Mouse (Mus musculus): ENCODE data around the gene Ptp4a2. TPM values are rescaled to one million over a fixed set of nuclear protein-coding genes. Genes with fewer than 3 reads are reported as not detected.

Gene Ptp4a2
- polyA plus RNA-seq, 1 experiment from 2014 or later: 355 TPM

Small RNA genes within 50 kb of the gene (microRNA-seq; reads per million reads assigned to microRNA genes)
- not detected for gene Gm28017

Other genes starting within 250 kb of the Ptp4a2 start
- gene Lck, start 237.6 kb upstream of the Ptp4a2 start, polyA plus RNA-seq (2015; fragmentation: Nextera tagmentation; extraction: Ambion mirVana): 5.8 and 6.3 TPM in 2 replicates
- gene Fam167b, start 232.7 kb upstream of the Ptp4a2 start, polyA plus RNA-seq (2015; fragmentation: Nextera tagmentation; extraction: Ambion mirVana): 6.9 and 7.0 TPM in 2 replicates
- gene Eif3i, start 210.6 kb upstream of the Ptp4a2 start, polyA plus RNA-seq (2015; fragmentation: Nextera tagmentation; extraction: Ambion mirVana): 275 and 278 TPM in 2 replicates
- 192 and 199 TPM in 2 replicates for gene Tmem234, start 210.6 kb upstream of the Ptp4a2 start, polyA plus RNA-seq (2015; fragmentation: Nextera tagmentation; extraction: Ambion mirVana)
- 2.4 TPM in 2 replicates for gene Dcdc2b, start 197.0 kb upstream of the Ptp4a2 start, polyA plus RNA-seq (2015; fragmentation: Nextera tagmentation; extraction: Ambion mirVana)
- gene Iqcc, start 192.1 kb upstream of the Ptp4a2 start, polyA plus RNA-seq (2015; fragmentation: Nextera tagmentation; extraction: Ambion mirVana): 28.2 and 29.6 TPM in 2 replicates
- 50.8 and 50.9 TPM in 2 replicates for gene Ccdc28b, start 187.3 kb upstream of the Ptp4a2 start, polyA plus RNA-seq (2015; fragmentation: Nextera tagmentation; extraction: Ambion mirVana)
- 84.9 and 92.7 TPM in 2 replicates for gene Txlna, start 170.2 kb upstream of the Ptp4a2 start, polyA plus RNA-seq (2015; fragmentation: Nextera tagmentation; extraction: Ambion mirVana)
- gene Kpna6, start 138.5 kb upstream of the Ptp4a2 start, polyA plus RNA-seq (2015; fragmentation: Nextera tagmentation; extraction: Ambion mirVana): 15.3 TPM in 2 replicates
- gene Tmem39b, start 114.4 kb upstream of the Ptp4a2 start, polyA plus RNA-seq (2015; fragmentation: Nextera tagmentation; extraction: Ambion mirVana): 12.9 and 15.9 TPM in 2 replicates
- gene Khdrbs1, start 68.9 kb upstream of the Ptp4a2 start, polyA plus RNA-seq (2015; fragmentation: Nextera tagmentation; extraction: Ambion mirVana): 79.2 and 95.9 TPM in 2 replicates
- gene Spocd1, start 118.0 kb downstream of the Ptp4a2 start, polyA plus RNA-seq (2015; fragmentation: Nextera tagmentation; extraction: Ambion mirVana): 0.07 and 0.08 TPM in 2 replicates
- 3.6 and 4.7 TPM in 2 replicates for gene Adgrb2, start 173.7 kb downstream of the Ptp4a2 start, polyA plus RNA-seq (2015; fragmentation: Nextera tagmentation; extraction: Ambion mirVana)
- 175 and 199 TPM in 2 replicates for gene Col16a1, start 236.6 kb downstream of the Ptp4a2 start, polyA plus RNA-seq (2015; fragmentation: Nextera tagmentation; extraction: Ambion mirVana)